Mouse (Mus musculus) midbrain, embryonic 11.5 days (tissue): Measurements from ENCODE around the gene Dclk1. TPM values are rescaled to one million over a fixed set of nuclear protein-coding genes. Genes with fewer than 3 reads are reported as not detected.

Experiments
- ATAC-seq: fragments of 200-750 bp; cut with Nextera tagmentation; 2 replicates; pipeline ENCODE4 v1.8.0; 2017; ENCODE audit warnings: moderate TSS enrichment, moderate library complexity; ENCODE audit not compliant: low FRiP score
- DNase-seq: peaks from one replicate; pipeline ENCODE4 v3.0.0; 2015; ENCODE audit warnings: low spot score; ENCODE audit errors: missing footprints
- H3K27ac ChIP-seq: fragments of 300-500 bp; sonication (generic); 2 replicates; pipeline ENCODE4 v1.5.1; 2014; ENCODE audit warnings: low read depth, low read length
- H3K27me3 ChIP-seq: fragments of 300-500 bp; sonication (generic); 2 replicates; pipeline ENCODE4 v1.6.1; 2014; ENCODE audit warnings: mild to moderate bottlenecking, low read length, moderate library complexity, mixed read lengths; ENCODE audit not compliant: control insufficient read depth, insufficient read depth
- H3K36me3 ChIP-seq: fragments of 300-500 bp; sonication (generic); 2 replicates; pipeline ENCODE4 v1.6.1; 2014; ENCODE audit warnings: mild to moderate bottlenecking, low read length, moderate library complexity, mixed read lengths; ENCODE audit not compliant: control insufficient read depth, insufficient read depth
- H3K4me1 ChIP-seq: fragments of 300-500 bp; sonication (generic); 2 replicates; pipeline ENCODE4 v1.6.1; 2014; ENCODE audit warnings: low read length; ENCODE audit not compliant: control insufficient read depth, insufficient read depth
- H3K4me2 ChIP-seq: fragments of 300-500 bp; sonication (generic); 2 replicates; pipeline ENCODE4 v1.6.1; 2014; ENCODE audit warnings: mild to moderate bottlenecking, moderate library complexity
- H3K4me3 ChIP-seq: fragments of 300-500 bp; sonication (generic); 2 replicates; pipeline ENCODE4 v1.5.1; 2014; ENCODE audit warnings: low read depth, low read length
- H3K9ac ChIP-seq: fragments of 300-500 bp; sonication (generic); 2 replicates; pipeline ENCODE4 v1.6.1; 2014; ENCODE audit warnings: low read length
- H3K9me3 ChIP-seq: fragments of 300-500 bp; sonication (generic); 2 replicates; pipeline ENCODE4 v1.6.1; 2016; ENCODE audit warnings: low read length; ENCODE audit not compliant: control insufficient read depth
- WGBS: fragments of 180-500 bp; shearing (Covaris S2); extraction: QIAGEN DNeasy Blood & Tissue Kit; methylation state at CpG from one replicate; pipeline ENCODE4 v1.1.7; 2014; 5-methylcytosine and 5-hydroxymethylcytosine counted together
- polyA plus RNA-seq: library from polyadenylated mRNA; unstranded; fragments of >200 nt; fragmentation: Nextera tagmentation; extraction: Ambion mirVana; gene quantifications from 2 replicates; pipeline ENCODE4 v1.2.1, GENCODE M21; 2014

The Dclk1 gene
- polyA plus RNA-seq, 1 experiment from 2014 or later: 63.2 TPM

- DNase-seq: no peak
- ATAC-seq: no peak
- Histone ChIP-seq H3K4me1 (peaks cover 22% of the 10 kb centered on the region), H3K36me3 (no peaks in the 10 kb centered on the region), H3K9ac (no peak overlapping the region), H3K4me3 (no peak overlapping the region), H3K27ac (no peak overlapping the region), H3K27me3 (no peaks in the 10 kb centered on the region), H3K9me3 (no peaks in the 10 kb centered on the region), H3K4me2 (no peak overlapping the region)
- WGBS: 84% methylated on average over 2 of the region's 2 CpGs
Observed at GRCm38 (mm10) chr3:55529414-55529813, 287.2 kb downstream of the Dclk1 start.

DNA sequence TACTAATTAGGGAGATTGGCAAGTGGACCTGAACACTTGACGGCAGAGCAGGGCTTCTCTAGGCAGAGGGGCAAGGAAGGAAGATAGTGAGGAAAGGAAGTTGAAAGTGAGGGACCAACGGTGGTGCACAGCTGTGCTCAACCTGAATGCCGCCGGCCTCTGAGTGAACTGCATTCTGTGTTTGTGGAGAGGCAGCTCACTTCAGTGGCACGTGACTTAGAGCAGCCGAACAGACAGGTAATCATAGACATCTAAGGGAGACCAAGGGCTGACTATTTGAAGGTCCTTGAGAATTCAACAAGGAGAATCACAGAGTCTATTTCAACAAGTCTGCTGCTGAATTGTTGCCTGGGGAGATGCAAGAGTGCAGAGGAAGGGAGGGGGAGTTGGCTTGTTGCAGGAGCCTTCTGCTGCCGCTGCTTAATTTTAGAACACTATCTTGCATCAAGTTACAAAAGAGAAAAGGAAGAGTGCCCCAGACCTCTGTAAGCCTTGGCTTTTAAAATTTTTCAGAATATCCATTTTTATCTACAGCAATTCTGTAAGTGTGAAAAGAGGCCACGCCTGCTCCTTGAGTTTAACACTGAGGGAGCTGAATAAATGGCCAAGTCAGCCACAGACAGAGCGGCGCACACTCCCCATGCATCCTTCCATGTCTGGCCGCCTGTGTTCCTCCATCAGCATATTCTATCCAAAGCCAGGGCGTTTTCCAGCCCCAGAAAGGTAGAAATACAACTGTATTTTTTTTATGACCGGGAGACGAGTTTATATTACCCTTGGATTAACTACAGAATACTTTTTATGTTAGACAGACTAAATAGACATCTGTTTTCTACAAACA lies 289.3 kb downstream of the Dclk1 start:
- Histone ChIP-seq H3K36me3 (no peaks in the 10 kb centered on the region), H3K4me1 (peaks cover 17% of the 10 kb centered on the region), H3K9ac (no peak overlapping the region), H3K27ac (no peak overlapping the region), H3K27me3 (no peaks in the 10 kb centered on the region), H3K4me2 (no peak overlapping the region), H3K9me3 (no peaks in the 10 kb centered on the region), H3K4me3 (no peak overlapping the region)
- DNase-seq (no peak), ATAC-seq (no peak)
- 84% methylated on average over 14 of the region's 14 CpGs for WGBS

DNA sequence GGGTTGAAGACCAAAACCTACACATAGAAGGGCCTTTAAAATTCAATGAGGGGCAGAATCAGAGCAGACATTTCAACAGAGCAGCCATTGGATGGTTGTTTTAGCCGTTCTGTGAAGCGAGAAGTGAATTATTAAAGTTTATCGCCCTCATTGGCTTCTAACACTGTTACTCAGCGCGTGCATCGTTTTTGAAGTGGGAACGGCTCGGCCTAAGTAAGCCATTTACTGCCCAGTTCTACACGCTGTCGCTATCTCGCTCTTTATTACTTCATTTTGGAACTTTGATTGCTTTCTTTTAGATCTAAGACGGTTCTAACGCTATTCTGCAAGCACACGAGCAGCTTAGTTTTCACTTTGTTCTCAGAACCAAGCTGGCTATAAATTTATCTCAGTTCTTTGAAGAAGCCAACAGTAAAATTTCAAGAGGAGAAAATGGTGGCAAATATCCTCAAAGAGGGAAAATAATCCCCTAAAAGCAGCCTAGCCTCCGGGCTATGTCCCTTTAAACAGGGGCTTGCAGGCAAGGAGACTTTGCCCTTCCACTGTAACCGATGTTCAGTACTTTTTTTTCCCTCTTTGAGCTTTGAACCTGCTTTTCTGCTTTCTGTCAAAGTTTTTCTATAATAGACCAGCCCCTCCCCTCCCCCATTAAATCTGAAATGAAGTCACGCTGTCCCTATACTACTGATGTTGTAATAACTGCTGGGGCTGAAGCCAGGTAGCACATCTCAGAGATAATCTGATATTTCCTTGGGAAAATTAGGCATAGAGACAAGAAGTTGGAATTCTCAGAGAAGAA lies 290.2 kb downstream of the Dclk1 start:
- Histone ChIP-seq H3K9me3 (no peaks in the 10 kb centered on the region), H3K36me3 (no peaks in the 10 kb centered on the region), H3K4me2 (no peak overlapping the region), H3K4me3 (no peak overlapping the region), H3K9ac (no peak overlapping the region), H3K4me1 (peaks cover 7% of the 10 kb centered on the region), H3K27ac (no peak overlapping the region), H3K27me3 (no peaks in the 10 kb centered on the region)
- DNase-seq (no peak), ATAC-seq (no peak)
- 85% methylated on average over 17 of the region's 17 CpGs for WGBS

DNA sequence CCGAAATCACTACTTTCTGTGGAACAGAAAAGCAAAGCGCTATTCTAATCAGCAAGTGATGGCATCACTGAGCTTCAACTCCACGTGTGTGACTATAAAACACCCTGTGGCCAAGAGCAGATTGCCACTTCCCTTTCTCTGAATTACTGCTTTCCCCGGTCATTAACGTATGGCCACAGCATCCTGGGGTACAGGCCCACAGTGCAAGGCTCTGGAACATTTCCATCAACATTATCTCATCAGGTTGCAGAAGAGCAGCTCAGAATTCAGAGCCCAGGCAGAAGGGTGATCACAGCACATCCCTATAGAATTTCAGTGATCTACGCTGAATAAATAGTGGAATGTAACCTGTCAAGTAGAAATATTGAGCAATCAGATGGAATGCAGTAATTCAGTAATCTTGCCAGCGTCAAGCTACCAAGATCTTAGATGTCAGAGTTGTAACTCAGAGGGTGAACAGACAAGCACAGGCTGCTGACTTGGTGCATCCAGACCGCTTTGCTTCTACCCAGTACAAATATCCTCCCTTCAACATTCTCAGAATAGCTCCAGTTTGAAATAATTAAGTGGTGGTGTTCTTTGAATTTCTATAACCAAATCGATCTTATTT lies 293.5 kb downstream of the Dclk1 start:
- H3K36me3 ChIP-seq: no peaks in the 10 kb centered on the region
- WGBS: 92% methylated on average over 9 of the region's 9 CpGs
- DNase-seq (no peak), ATAC-seq (no peak)
- no peaks in the 10 kb centered on the region for H3K27me3 ChIP-seq
- H3K4me1 ChIP-seq: no peaks in the 10 kb centered on the region
- H3K4me2 ChIP-seq: no peak overlapping the region
- H3K4me3 ChIP-seq: no peak overlapping the region
- H3K9ac ChIP-seq: no peak overlapping the region
- no peaks in the 10 kb centered on the region for H3K9me3 ChIP-seq
- H3K27ac ChIP-seq: no peak overlapping the region

GRCm38 (mm10) chr3:55536901-55537300 lies 294.7 kb downstream of the Dclk1 start:
- WGBS: 63% methylated on average over 6 of the region's 6 CpGs
- H3K27me3 ChIP-seq: no peaks in the 10 kb centered on the region
- H3K36me3 ChIP-seq: no peaks in the 10 kb centered on the region
- H3K27ac ChIP-seq: no peak overlapping the region
- no peak overlapping the region for H3K9ac ChIP-seq
- no peaks in the 10 kb centered on the region for H3K9me3 ChIP-seq
- H3K4me3 ChIP-seq: no peak overlapping the region
- no peak for ATAC-seq
- H3K4me2 ChIP-seq: no peak overlapping the region
- H3K4me1 ChIP-seq: no peaks in the 10 kb centered on the region
- no peak for DNase-seq

GRCm38 (mm10) chr3:55537714-55538113 lies 295.6 kb downstream of the Dclk1 start:
- H3K4me3 ChIP-seq: no peak overlapping the region
- DNase-seq (no peak), ATAC-seq (no peak)
- H3K27me3 ChIP-seq: no peaks in the 10 kb centered on the region
- H3K27ac ChIP-seq: no peak overlapping the region
- no peak overlapping the region for H3K4me2 ChIP-seq
- no peaks in the 10 kb centered on the region for H3K9me3 ChIP-seq
- H3K9ac ChIP-seq: no peak overlapping the region
- WGBS: 73% methylated on average over 5 of the region's 5 CpGs
- no peaks in the 10 kb centered on the region for H3K36me3 ChIP-seq
- H3K4me1 ChIP-seq: peaks cover 6% of the 10 kb centered on the region; the same call in 1 of the 2 replicates

- Histone ChIP-seq H3K4me1 (peaks cover 7% of the 10 kb centered on the region; the same call in 1 of the 2 replicates), H3K4me2 (no peak overlapping the region), H3K36me3 (no peaks in the 10 kb centered on the region), H3K9me3 (no peaks in the 10 kb centered on the region), H3K9ac (no peak overlapping the region), H3K4me3 (no peak overlapping the region), H3K27me3 (no peaks in the 10 kb centered on the region), H3K27ac (no peak overlapping the region)
- ATAC-seq (no peak), DNase-seq (no peak)
- WGBS: 82% methylated on average over 4 of the region's 4 CpGs
Observed at GRCm38 (mm10) chr3:55539400-55539799, 297.2 kb downstream of the Dclk1 start.

DNA sequence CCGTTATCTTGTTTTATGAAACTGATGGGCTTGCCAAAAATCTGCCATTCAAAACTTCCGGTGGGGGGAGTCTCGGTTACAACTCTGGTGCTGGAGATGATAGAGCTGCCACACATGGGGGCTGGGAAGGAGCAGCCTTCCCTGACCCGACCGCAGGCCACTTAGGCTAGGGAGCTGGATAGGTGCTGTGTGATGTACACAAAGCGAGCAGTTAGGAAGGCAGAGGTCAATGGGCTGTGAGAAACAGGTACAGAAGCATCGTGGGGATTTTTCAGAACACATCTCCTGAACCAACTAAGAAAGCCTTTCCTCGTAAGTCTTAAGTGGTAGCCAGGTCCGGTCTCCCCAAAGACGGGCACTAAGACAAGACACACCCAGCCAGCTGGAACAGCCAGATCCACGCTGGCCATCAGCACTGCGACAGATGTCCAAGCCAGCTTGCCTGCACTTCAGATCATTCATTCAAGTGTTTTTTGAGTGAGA lies 297.7 kb downstream of the Dclk1 start:
- DNase-seq: no peak
- 91% methylated on average over 12 of the region's 12 CpGs for WGBS
- H3K36me3 ChIP-seq: no peaks in the 10 kb centered on the region
- no peaks in the 10 kb centered on the region for H3K9me3 ChIP-seq
- H3K4me2 ChIP-seq: no peak overlapping the region
- H3K27ac ChIP-seq: no peak overlapping the region
- no peak overlapping the region for H3K4me3 ChIP-seq
- no peak for ATAC-seq
- H3K27me3 ChIP-seq: no peaks in the 10 kb centered on the region
- H3K9ac ChIP-seq: no peak overlapping the region
- peaks cover 7% of the 10 kb centered on the region; the same call in 1 of the 2 replicates for H3K4me1 ChIP-seq
